Comparison of ENCODE assay signal across 12 mouse cellular contexts in genomic region chr15:77226831-77227354, GRCm38 (mm10).
DNase-seq lines count a peak whose midpoint lies in the region; ATAC-seq lines count a peak whose summit lies in the region.
"Had no signal": no experiment of that assay in that cellular context is flagged by ENCODE, and none has a peak within 500 bp of the region (broad histone marks: within the 10 kb centered on the region; RNA-seq: fewer than 3 reads in every experiment).

No protein-coding gene starts in this region.

- peak; percentile 30 for DNase-seq in cerebellum, adult 9-11 months
- DNase-seq in cerebellum, adult 11-12 months, result no peak
- DNase-seq in heart, embryonic 10.5 days (ENCODE audit: low spot score), result no peak
- DNase-seq in heart, postnatal 14 days, result no peak
- peak; percentile 38 for DNase-seq in R1 (ENCODE audit: low read depth, low spot score)
- DNase-seq in adrenal gland, adult 8-10 months, result no peak
- no peak for DNase-seq in kidney, adult 11 months
- DNase-seq: kidney, adult 2 months; thymus, adult 18-20 months had no signal

- no peak overlapping the region for H3K4me2 ChIP-seq in heart, embryonic 15.5 days
- H3K4me2 ChIP-seq: hindbrain, embryonic 12.5 days; lung, embryonic 15.5 days had no signal

- no peaks in the 10 kb centered on the region for H3K9me3 ChIP-seq in heart, embryonic 10.5 days
- no peaks in the 10 kb centered on the region for H3K9me3 ChIP-seq in heart, embryonic 15.5 days (replicated peaks)
- H3K9me3 ChIP-seq: hindbrain, embryonic 12.5 days; lung, embryonic 15.5 days had no signal

- intact Hi-C loops in heart, postnatal 14 days (cut with DNase I), result loop anchor here (2.0 kb wide), 1 partner anchor 132 kb away; no protein-coding TSS in a partner anchor

- H3K4me3 ChIP-seq in heart, embryonic 10.5 days, result no peak overlapping the region
- no peak overlapping the region for H3K4me3 ChIP-seq in heart, embryonic 15.5 days
- H3K4me3 ChIP-seq: hindbrain, embryonic 12.5 days; lung, embryonic 15.5 days had no signal

- H3K36me3 ChIP-seq in heart, embryonic 10.5 days, result peaks cover 6% of the 10 kb centered on the region; the same call in 1 of the 2 replicates
- H3K36me3 ChIP-seq in heart, embryonic 15.5 days, result no peaks in the 10 kb centered on the region
- H3K36me3 ChIP-seq: hindbrain, embryonic 12.5 days; lung, embryonic 15.5 days had no signal

- ATAC-seq in heart, embryonic 15.5 days (replicated peaks; ENCODE audit: insufficient number of reproducible peaks, insufficient read depth, low FRiP score, low read depth), result no peak

- peaks cover 14% of the 10 kb centered on the region for H3K4me1 ChIP-seq in heart, embryonic 10.5 days
- peaks cover 19% of the 10 kb centered on the region for H3K4me1 ChIP-seq in heart, embryonic 15.5 days (replicated peaks)
- H3K4me1 ChIP-seq: hindbrain, embryonic 12.5 days; lung, embryonic 15.5 days had no signal

- H3K27ac ChIP-seq in heart, embryonic 10.5 days, result 0 out of 2 replicates have a peak overlapping the region, but pooled peaks have one; percentile 5
- H3K27ac ChIP-seq in heart, embryonic 15.5 days, result peak overlapping the region; percentile 18; the same call in 1 of the 2 replicates
- H3K27ac ChIP-seq: hindbrain, embryonic 12.5 days; lung, embryonic 15.5 days had no signal

- no peak overlapping the region for H3K9ac ChIP-seq in heart, embryonic 15.5 days
- H3K9ac ChIP-seq: hindbrain, embryonic 12.5 days; lung, embryonic 15.5 days had no signal

- no peaks in the 10 kb centered on the region for H3K27me3 ChIP-seq in heart, embryonic 10.5 days (ENCODE audit: insufficient read depth, poor library complexity, severe bottlenecking)
- no peaks in the 10 kb centered on the region for H3K27me3 ChIP-seq in heart, embryonic 15.5 days
- H3K27me3 ChIP-seq: hindbrain, embryonic 12.5 days; lung, embryonic 15.5 days had no signal

- 25% methylated on average over 7 of the region's 7 CpGs for WGBS in heart, embryonic 10.5 days
- 42% methylated on average over 7 of the region's 7 CpGs for WGBS in heart, embryonic 15.5 days

Comparison
In these comparisons a context has a peak if more than half of its experiments do, and no peak if none do; other contexts are left out.
1. DNase-seq: peak in cerebellum, adult 9-11 months (single experiment) and R1 (single experiment); none in cerebellum, adult 11-12 months (single experiment), heart, embryonic 10.5 days (single experiment), heart, postnatal 14 days (0 of 2), adrenal gland, adult 8-10 months (single experiment) and kidney, adult 11 months (single experiment).